Mouse (Mus musculus) adrenal gland, postnatal 10 days (tissue): ENCODE results near the gene Clcf1. TPM values are rescaled to one million over a fixed set of nuclear protein-coding genes. Genes with fewer than 3 reads are reported as not detected.

Experiments used
- DNase-seq: peaks from one replicate; pipeline ENCODE4 v3.0.0; 2021; ENCODE audit warnings: mixed read lengths
- total RNA-seq, 2 experiments: library from RNA; stranded (reverse); gene quantifications; 2 replicates each; pipeline ENCODE4 v1.2.3; 2021

Gene Clcf1
- total RNA-seq, 2 experiments from 2014 or later, result 8.3 to 9.8 TPM

GRCm38 (mm10) chr19:4192251-4192985, 21.6 kb upstream of the Clcf1 start:
- DNase-seq, result no peak

- no peak for DNase-seq
Measured at GRCm38 (mm10) chr19:4193129-4193528, 20.9 kb upstream of the Clcf1 start.

- DNase-seq, result peak; percentile 48
Measured at GRCm38 (mm10) chr19:4194021-4194724, 19.9 kb upstream of the Clcf1 start.

GRCm38 (mm10) chr19:4194776-4195650, 19.0 kb upstream of the Clcf1 start:
- peak; percentile 61 for DNase-seq

GRCm38 (mm10) chr19:4196048-4196447, 18.0 kb upstream of the Clcf1 start:
- DNase-seq, result no peak

- peak; percentile 74 for DNase-seq
Measured at GRCm38 (mm10) chr19:4196548-4196947, 17.5 kb upstream of the Clcf1 start.

- DNase-seq, result no peak
Measured at GRCm38 (mm10) chr19:4197180-4197579, 16.9 kb upstream of the Clcf1 start.

GRCm38 (mm10) chr19:4201291-4201909, 12.6 kb upstream of the Clcf1 start, which contains the start of gene Rad9a:
TSS of gene Rad9a (minus strand) at chr19:4201662.
- DNase-seq, result peak; percentile 96

GRCm38 (mm10) chr19:4202149-4202548, 11.9 kb upstream of the Clcf1 start:
- no peak for DNase-seq

GRCm38 (mm10) chr19:4203148-4203547, 10.9 kb upstream of the Clcf1 start:
- DNase-seq, result no peak

GRCm38 (mm10) chr19:4203604-4204326, 10.3 kb upstream of the Clcf1 start:
- no peak for DNase-seq

- no peak for DNase-seq
Measured at GRCm38 (mm10) chr19:4204889-4205288, 9.1 kb upstream of the Clcf1 start.

- DNase-seq, result peak; percentile 82
Measured at GRCm38 (mm10) chr19:4206971-4207370, 7.1 kb upstream of the Clcf1 start.

- no peak for DNase-seq
Measured at GRCm38 (mm10) chr19:4208563-4208962, 5.5 kb upstream of the Clcf1 start.

- DNase-seq, result no peak
Measured at GRCm38 (mm10) chr19:4211891-4212588, 2.0 kb upstream of the Clcf1 start.

- DNase-seq, result peak; percentile 68
Measured at GRCm38 (mm10) chr19:4213524-4213974, 489 bp upstream of the Clcf1 start.

GRCm38 (mm10) chr19:4214771-4215450, 873 bp downstream of the Clcf1 start:
- DNase-seq, result peak; percentile 59

GRCm38 (mm10) chr19:4215451-4215840, 1.4 kb downstream of the Clcf1 start:
- no peak for DNase-seq

- peak; percentile 60 for DNase-seq
Measured at GRCm38 (mm10) chr19:4216041-4216685, 2.1 kb downstream of the Clcf1 start.

- DNase-seq, result no peak
Measured at GRCm38 (mm10) chr19:4217140-4217539, 3.1 kb downstream of the Clcf1 start.
